Mouse (Mus musculus) C2C12 (cell line): ENCODE results near the gene Itfg1. TPM values are rescaled to one million over a fixed set of nuclear protein-coding genes. Genes with fewer than 3 reads are reported as not detected.
"Not testable (repeated sequence)": the region's sequence is repeated elsewhere in the genome, so short reads cannot be mapped to it uniquely, and the experiment has no call there.

Experiments
- H3K27me3 ChIP-seq: one replicate; pipeline ENCODE4 v1.6.1; 2011; ENCODE audit not compliant: control insufficient read depth, insufficient read depth, insufficient read length
- H3K36me3 ChIP-seq: one replicate; pipeline ENCODE4 v1.6.1; 2011; ENCODE audit not compliant: control insufficient read depth, insufficient read depth
- H3K4me3 ChIP-seq: one replicate; pipeline ENCODE4 v1.5.1; 2011; ENCODE audit warnings: mild to moderate bottlenecking, control low read depth; ENCODE audit not compliant: poor library complexity, insufficient read depth, severe bottlenecking
- H3K79me2 ChIP-seq: one replicate; pipeline ENCODE4 v1.6.1; 2011; ENCODE audit not compliant: control insufficient read depth, insufficient read depth
- H3K79me3 ChIP-seq: one replicate; pipeline ENCODE4 v1.6.1; 2011; ENCODE audit warnings: low read depth, control low read depth
- H3ac ChIP-seq: one replicate; pipeline ENCODE3; 2011; ENCODE audit warnings: low read depth; ENCODE audit not compliant: control insufficient read depth, insufficient read length
- CEBPB ChIP-seq: IDR thresholded peaks from one replicate; pipeline ENCODE4 v1.6.1; 2011; ENCODE audit warnings: low read depth, mild to moderate bottlenecking, control low read depth, moderate library complexity
- CTCF ChIP-seq: IDR thresholded peaks from one replicate; pipeline ENCODE4 v1.5.1; 2011; ENCODE audit not compliant: control insufficient read depth, insufficient read depth, insufficient read length
- FOSL1 ChIP-seq: IDR thresholded peaks from one replicate; pipeline ENCODE4 v1.8.0; 2011; ENCODE audit warnings: mild to moderate bottlenecking, low read length; ENCODE audit not compliant: poor library complexity, insufficient read depth, severe bottlenecking
- MAX ChIP-seq: IDR thresholded peaks from one replicate; pipeline ENCODE4 v1.6.1; 2011; ENCODE audit warnings: mild to moderate bottlenecking, control low read depth
- MYOD1 ChIP-seq: IDR thresholded peaks from one replicate; pipeline ENCODE4 v1.6.1; 2011; ENCODE audit warnings: low read depth; ENCODE audit not compliant: control insufficient read depth, insufficient read length
- MYOG ChIP-seq: IDR thresholded peaks from one replicate; pipeline ENCODE4 v1.6.1; 2011; ENCODE audit not compliant: control insufficient read depth, insufficient read length; ENCODE audit errors: extremely low read depth
- USF1 ChIP-seq: IDR thresholded peaks from one replicate; pipeline ENCODE4 v1.6.1; 2011; ENCODE audit warnings: low read depth, mild to moderate bottlenecking, control low read depth, moderate library complexity
- polyA plus RNA-seq: library from polyadenylated mRNA; unstranded; fragments of >200 nt; fragmentation: generic; extraction: Trizol; gene quantifications from one replicate; pipeline ENCODE4 v1.2.1, GENCODE M21; 2012; ENCODE audit warnings: missing spikeins

Itfg1 gene
- polyA plus RNA-seq, 1 experiment: 16.1 TPM

DNA sequence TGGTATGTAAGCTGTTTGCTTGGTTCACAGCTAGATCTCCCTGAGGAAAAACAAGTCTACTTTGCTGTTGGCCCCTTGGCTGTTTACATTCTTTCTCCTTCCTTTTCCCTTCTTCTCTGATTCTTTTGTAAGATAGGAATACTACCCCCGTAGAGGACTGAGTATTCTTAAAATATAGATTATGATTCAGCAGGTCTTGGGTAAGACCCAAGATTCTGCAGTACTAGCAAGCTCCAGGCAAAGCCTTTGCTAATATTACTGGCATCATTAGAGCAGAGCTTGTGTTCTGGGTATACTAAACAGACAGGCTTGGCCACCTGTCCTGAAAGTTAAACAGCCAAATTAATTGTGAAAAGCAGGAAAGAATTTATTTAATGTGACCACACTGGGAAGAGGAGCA lies 21.7 kb upstream of the Itfg1 start:
- Histone ChIP-seq H3K27me3 (no peaks in the 10 kb centered on the region), H3K4me3 (no peak overlapping the region), H3K79me3 (no peaks in the 10 kb centered on the region), H3ac (no peak overlapping the region), H3K36me3 (no peaks in the 10 kb centered on the region), H3K79me2 (no peaks in the 10 kb centered on the region)
- TF ChIP-seq USF1: no peak
- TF ChIP-seq MAX: no peak
- no peak for TF ChIP-seq FOSL1
- no peak for TF ChIP-seq CTCF
- no peak for TF ChIP-seq MYOG
- TF ChIP-seq CEBPB: no peak
- no peak for TF ChIP-seq MYOD1

- H3K79me2 ChIP-seq: no peaks in the 10 kb centered on the region
- no peaks in the 10 kb centered on the region for H3K36me3 ChIP-seq
- no peak for TF ChIP-seq CTCF
- no peak for TF ChIP-seq MYOD1
- no peak for TF ChIP-seq CEBPB
- no peak for TF ChIP-seq FOSL1
- no peak overlapping the region for H3ac ChIP-seq
- no peak overlapping the region for H3K4me3 ChIP-seq
- no peaks in the 10 kb centered on the region for H3K27me3 ChIP-seq
- no peaks in the 10 kb centered on the region for H3K79me3 ChIP-seq
Observed at GRCm38 (mm10) chr8:85860612-85861011, 19.9 kb upstream of the Itfg1 start.

DNA sequence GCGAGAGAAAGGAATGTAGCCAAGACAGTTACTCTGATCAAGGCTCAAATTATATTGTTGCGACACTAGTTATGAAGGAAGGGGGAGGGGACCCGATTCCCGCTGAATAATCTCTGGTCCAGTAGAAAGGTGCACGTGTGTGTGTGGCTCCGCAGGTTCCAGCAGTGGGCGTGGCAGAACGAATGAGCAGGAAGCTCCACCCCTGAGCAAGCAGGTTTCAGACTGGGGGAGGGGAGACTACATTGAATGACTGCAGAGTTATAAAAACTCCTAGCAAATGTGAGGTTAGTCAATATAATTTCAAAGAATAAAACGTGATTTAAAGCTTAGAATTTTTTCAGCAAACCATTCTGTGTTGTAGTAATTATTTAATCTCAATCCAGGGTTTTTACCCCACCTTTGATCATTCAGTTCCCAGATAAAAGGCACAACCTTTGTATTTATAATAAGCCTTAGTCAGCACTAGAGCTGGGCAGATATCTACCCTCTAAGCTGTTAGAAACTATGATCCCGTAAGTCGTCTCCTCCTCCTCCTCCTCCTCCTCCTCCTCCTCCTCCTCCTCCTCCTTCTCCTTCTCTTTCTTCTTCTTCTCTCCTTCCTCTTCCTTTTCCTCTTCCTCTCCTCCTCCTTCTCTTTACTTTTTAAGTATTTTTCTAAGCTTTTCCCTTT lies 16.6 kb upstream of the Itfg1 start:
- H3K27me3 ChIP-seq, H3K79me3 ChIP-seq, H3K4me3 ChIP-seq, H3ac ChIP-seq, H3K36me3 ChIP-seq, H3K79me2 ChIP-seq: not testable (repeated sequence)

- no peaks in the 10 kb centered on the region for H3K79me2 ChIP-seq
- TF ChIP-seq MYOD1 (no peak), CEBPB (no peak), USF1 (no peak), FOSL1 (no peak), CTCF (no peak), MAX (no peak), MYOG (no peak)
- no peaks in the 10 kb centered on the region for H3K79me3 ChIP-seq
- H3K4me3 ChIP-seq: no peak overlapping the region
- H3ac ChIP-seq: no peak overlapping the region
- no peaks in the 10 kb centered on the region for H3K27me3 ChIP-seq
- H3K36me3 ChIP-seq: no peaks in the 10 kb centered on the region
Observed at GRCm38 (mm10) chr8:85854220-85855123, 13.8 kb upstream of the Itfg1 start.

- H3K36me3 ChIP-seq: no peaks in the 10 kb centered on the region
- H3K79me2 ChIP-seq: peaks cover 12% of the 10 kb centered on the region
- H3K79me3 ChIP-seq: no peaks in the 10 kb centered on the region
- TF ChIP-seq USF1 (no peak), CTCF (no peak), MYOG (no peak), MYOD1 (no peak), FOSL1 (no peak), CEBPB (no peak), MAX (no peak)
- H3ac ChIP-seq: no peak overlapping the region
- no peak overlapping the region for H3K4me3 ChIP-seq
- H3K27me3 ChIP-seq: no peaks in the 10 kb centered on the region
Observed at GRCm38 (mm10) chr8:85845887-85846286, 5.2 kb upstream of the Itfg1 start.

DNA sequence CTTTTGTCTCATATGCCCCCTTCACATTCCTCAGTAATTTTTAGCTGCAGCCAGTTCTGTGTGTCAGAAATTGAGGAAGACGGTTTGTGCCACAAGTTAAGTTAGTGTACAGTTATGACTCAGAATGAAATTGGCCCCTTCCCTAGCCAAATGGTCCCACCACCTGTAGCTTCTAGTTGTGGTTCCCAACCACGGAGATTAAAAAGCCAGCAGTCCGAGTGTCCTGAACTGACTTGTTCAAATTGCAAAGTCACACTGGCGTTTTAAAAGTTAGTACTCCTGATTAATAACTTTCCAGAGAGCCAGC lies 721 bp upstream of the Itfg1 start:
- H3K27me3 ChIP-seq: no peaks in the 10 kb centered on the region
- peaks cover 12% of the 10 kb centered on the region for H3K36me3 ChIP-seq
- TF ChIP-seq MYOD1 (no peak), MAX (no peak), CTCF (no peak), USF1 (no peak), MYOG (no peak), FOSL1 (no peak)
- peak overlapping the region; percentile 100 for H3ac ChIP-seq
- H3K4me3 ChIP-seq: peak overlapping the region; percentile 84
- peaks cover 4% of the 10 kb centered on the region for H3K79me3 ChIP-seq
- peaks cover 28% of the 10 kb centered on the region for H3K79me2 ChIP-seq
